Mouse (Mus musculus) E14TG2a.4 (cell line): ENCODE data around the gene Gng12.
A peak's percentile ranks its signal among the peaks of the same experiment; 100 is the strongest.
"Not testable (repeated sequence)": the region's sequence is repeated elsewhere in the genome, so short reads cannot be mapped to it uniquely, and the experiment has no call there.

Source experiments
- H3K27me3 ChIP-seq: 2 replicates; pipeline ENCODE4 v1.6.1; 2014; ENCODE audit warnings: low read length, control low read depth; ENCODE audit not compliant: insufficient read depth
- H3K36me3 ChIP-seq: 2 replicates; pipeline ENCODE4 v1.6.1; 2014; ENCODE audit warnings: low read length, control low read depth; ENCODE audit not compliant: insufficient read depth
- H3K4me1 ChIP-seq: replicated peaks from 2 replicates; pipeline ENCODE4 v1.6.1; 2014; ENCODE audit warnings: low read depth, low read length, control low read depth
- H3K4me3 ChIP-seq: replicated peaks from 2 replicates; pipeline ENCODE4 v1.5.1; 2014; ENCODE audit warnings: mild to moderate bottlenecking, low read length
- H3K9me3 ChIP-seq: 2 replicates; pipeline ENCODE4 v1.6.1; 2014; ENCODE audit warnings: low read length, control low read depth
- CTCF ChIP-seq: conservative IDR thresholded peaks from 2 replicates; pipeline ENCODE4 v1.5.1; 2014; ENCODE audit warnings: low read length
- NANOG ChIP-seq: IDR thresholded peaks from 2 replicates; pipeline ENCODE4 v1.6.1; 2014; ENCODE audit warnings: borderline replicate concordance, low read length, mixed read lengths
- POU5F1 ChIP-seq: IDR thresholded peaks from 2 replicates; pipeline ENCODE4 v1.6.1; 2014; ENCODE audit warnings: low read length, borderline replicate concordance

Gng12 gene

GRCm38 (mm10) chr6:67030416-67030815 lies 134.2 kb downstream of the Gng12 start:
- peaks cover 11% of the 10 kb centered on the region for H3K36me3 ChIP-seq
- peak overlapping the region; percentile 53 for H3K4me3 ChIP-seq
- no peaks in the 10 kb centered on the region for H3K9me3 ChIP-seq
- peak; percentile 23; the same call in 1 of the 2 replicates for TF ChIP-seq NANOG
- no peak for TF ChIP-seq CTCF
- no peak for TF ChIP-seq POU5F1
- H3K4me1 ChIP-seq, result peaks cover 78% of the 10 kb centered on the region
- no peaks in the 10 kb centered on the region for H3K27me3 ChIP-seq

- Histone ChIP-seq H3K36me3 (peaks cover 15% of the 10 kb centered on the region), H3K27me3 (no peaks in the 10 kb centered on the region), H3K4me1 (peaks cover 78% of the 10 kb centered on the region), H3K4me3 (0 out of 2 replicates have a peak overlapping the region, but pooled peaks have one; percentile 53), H3K9me3 (no peaks in the 10 kb centered on the region)
- TF ChIP-seq CTCF (no peak), NANOG (no peak), POU5F1 (no peak)
These were observed 134.6 kb downstream of the Gng12 start for GRCm38 (mm10) chr6:67030846-67031245.

GRCm38 (mm10) chr6:67032551-67032950 lies 136.4 kb downstream of the Gng12 start:
- peaks cover 64% of the 10 kb centered on the region for H3K4me1 ChIP-seq
- not testable (repeated sequence) for H3K9me3 ChIP-seq, H3K4me3 ChIP-seq, H3K27me3 ChIP-seq
- H3K36me3 ChIP-seq, result peaks cover 24% of the 10 kb centered on the region

- H3K36me3 ChIP-seq, result peaks cover 24% of the 10 kb centered on the region
- peaks cover 64% of the 10 kb centered on the region for H3K4me1 ChIP-seq
- not testable (repeated sequence) for H3K4me3 ChIP-seq, H3K27me3 ChIP-seq, H3K9me3 ChIP-seq
These were observed 136.8 kb downstream of the Gng12 start for GRCm38 (mm10) chr6:67032972-67033371.

- TF ChIP-seq CTCF (no peak), POU5F1 (no peak), NANOG (no peak)
- Histone ChIP-seq H3K36me3 (peaks cover 24% of the 10 kb centered on the region), H3K4me1 (peaks cover 63% of the 10 kb centered on the region), H3K4me3 (no peak overlapping the region), H3K9me3 (no peaks in the 10 kb centered on the region), H3K27me3 (no peaks in the 10 kb centered on the region)
These were observed 137.4 kb downstream of the Gng12 start for GRCm38 (mm10) chr6:67033604-67034003.

GRCm38 (mm10) chr6:67034331-67035130 lies 138.3 kb downstream of the Gng12 start:
- Histone ChIP-seq H3K27me3 (no peaks in the 10 kb centered on the region), H3K4me1 (peaks cover 60% of the 10 kb centered on the region), H3K36me3 (peaks cover 24% of the 10 kb centered on the region), H3K4me3 (peak overlapping the region; percentile 95), H3K9me3 (no peaks in the 10 kb centered on the region)
- no peak for TF ChIP-seq POU5F1
- no peak for TF ChIP-seq NANOG
- TF ChIP-seq CTCF, result no peak

GRCm38 (mm10) chr6:67035388-67036299 lies 139.4 kb downstream of the Gng12 start:
- peaks cover 24% of the 10 kb centered on the region for H3K36me3 ChIP-seq

GRCm38 (mm10) chr6:67036356-67036811 lies 140.2 kb downstream of the Gng12 start:
- Histone ChIP-seq H3K27me3 (no peaks in the 10 kb centered on the region), H3K4me3 (peak overlapping the region; percentile 95), H3K4me1 (peaks cover 48% of the 10 kb centered on the region), H3K36me3 (peaks cover 24% of the 10 kb centered on the region), H3K9me3 (no peaks in the 10 kb centered on the region)
- no peak for TF ChIP-seq POU5F1
- TF ChIP-seq CTCF, result no peak
- no peak for TF ChIP-seq NANOG

More at GRCm38 (mm10) chr6:67035388-67036299, 139.4 kb downstream of the Gng12 start:
- Histone ChIP-seq H3K4me3 (peak overlapping the region; percentile 95), H3K27me3 (no peaks in the 10 kb centered on the region), H3K9me3 (no peaks in the 10 kb centered on the region), H3K4me1 (peaks cover 50% of the 10 kb centered on the region)
- TF ChIP-seq CTCF, result no peak
- TF ChIP-seq POU5F1, result no peak
